Mouse (Mus musculus) cortical plate, adult 2 months (tissue): ENCODE measurements around the gene Tagln3.

Source experiments
- CTCF ChIP-seq: fragments of 200-500 bp; IDR thresholded peaks from 2 replicates; pipeline ENCODE4 v1.5.1; 2011; ENCODE audit warnings: mild to moderate bottlenecking, control low read depth, low read length; ENCODE audit not compliant: insufficient read depth; ENCODE audit errors: extremely low read depth
- POLR2A ChIP-seq: fragments of 200-500 bp; IDR thresholded peaks from 2 replicates; pipeline ENCODE4 v1.6.1; 2011; ENCODE audit warnings: mild to moderate bottlenecking, low read length, control low read depth; ENCODE audit not compliant: insufficient read depth; ENCODE audit errors: extremely low read depth

DNA sequence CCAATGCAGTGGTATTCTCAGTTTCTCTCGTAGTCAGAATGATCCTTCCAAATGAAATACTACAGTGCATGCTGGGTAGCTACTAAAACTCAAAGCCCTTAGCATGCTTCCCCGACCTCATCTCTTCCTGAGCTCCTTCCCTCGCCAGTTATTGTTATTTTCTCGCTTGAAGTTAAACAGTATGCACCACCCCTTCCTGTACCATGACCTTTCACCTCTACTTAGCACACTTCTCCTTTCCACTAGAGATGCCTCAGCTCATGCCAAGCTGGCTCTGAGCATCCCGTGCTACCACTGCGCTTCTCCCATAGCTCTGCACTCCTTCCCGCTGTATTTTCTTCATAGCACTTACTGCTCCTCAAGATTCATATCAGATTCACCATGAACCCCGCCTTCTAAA is 13.5 kb upstream of the Tagln3 start:
- TF ChIP-seq POLR2A (no peak), CTCF (no peak)
